Mouse (Mus musculus) lung, postnatal 0 days (tissue): Measurements from ENCODE around the gene Hist1h1a. TPM values are rescaled to one million over a fixed set of nuclear protein-coding genes. Genes with fewer than 3 reads are reported as not detected.

Experiments used
- ATAC-seq: fragments of 200-750 bp; cut with Nextera tagmentation; 2 replicates; pipeline ENCODE4 v1.8.0; 2017; ENCODE audit warnings: moderate library complexity
- DNase-seq: peaks from one replicate; pipeline ENCODE4 v3.0.0-alpha.2; 2016; ENCODE audit warnings: low spot score
- H3K27ac ChIP-seq: fragments of 300-500 bp; sonication (generic); 2 replicates; pipeline ENCODE4 v1.5.1; 2014; ENCODE audit warnings: antibody characterized with exemption, mild to moderate bottlenecking, low read length, mixed read lengths
- H3K27me3 ChIP-seq: fragments of 300-500 bp; sonication (generic); replicated peaks from 2 replicates; pipeline ENCODE4 v1.6.1; 2014; ENCODE audit warnings: low read length, mixed read lengths; ENCODE audit not compliant: insufficient read depth
- H3K36me3 ChIP-seq: fragments of 300-500 bp; sonication (generic); 2 replicates; pipeline ENCODE4 v1.6.1; 2014; ENCODE audit warnings: low read length, mixed read lengths; ENCODE audit not compliant: insufficient read depth
- H3K4me1 ChIP-seq: fragments of 300-500 bp; sonication (generic); 2 replicates; pipeline ENCODE4 v1.6.1; 2014; ENCODE audit warnings: antibody characterized with exemption, low read depth, low read length, mixed read lengths; ENCODE audit not compliant: insufficient read depth
- H3K4me2 ChIP-seq: fragments of 300-500 bp; sonication (generic); replicated peaks from 2 replicates; pipeline ENCODE4 v1.6.1; 2014; ENCODE audit warnings: low read depth, mild to moderate bottlenecking, low read length, moderate library complexity, mixed read lengths
- H3K4me3 ChIP-seq: fragments of 300-500 bp; sonication (generic); 2 replicates; pipeline ENCODE4 v1.5.1; 2014; ENCODE audit warnings: low read depth, low read length
- H3K9ac ChIP-seq: fragments of 300-500 bp; sonication (generic); replicated peaks from 2 replicates; pipeline ENCODE4 v1.6.1; 2014; ENCODE audit warnings: low read depth, mild to moderate bottlenecking
- H3K9me3 ChIP-seq: fragments of 300-500 bp; sonication (generic); 2 replicates; pipeline ENCODE4 v1.6.1; 2016; ENCODE audit warnings: low read length, mixed read lengths
- CTCF ChIP-seq: IDR thresholded peaks from 2 replicates; pipeline ENCODE4 v1.5.1; 2016; ENCODE audit warnings: antibody characterized with exemption, mild to moderate bottlenecking
- EP300 ChIP-seq: IDR thresholded peaks from 2 replicates; pipeline ENCODE4 v1.6.1; 2016; ENCODE audit warnings: antibody characterized with exemption, mild to moderate bottlenecking, control low read depth
- WGBS: fragments of 180-500 bp; shearing (Covaris S2); extraction: QIAGEN DNeasy Blood & Tissue Kit; methylation state at CpG from one replicate; pipeline ENCODE4 v1.1.7; 2014; 5-methylcytosine and 5-hydroxymethylcytosine counted together
- polyA plus RNA-seq: library from polyadenylated mRNA; unstranded; fragments of >200 nt; fragmentation: Nextera tagmentation; extraction: Ambion mirVana; gene quantifications from 2 replicates; pipeline ENCODE4 v1.2.1, GENCODE M21; 2015

Hist1h1a gene
- polyA plus RNA-seq, 1 experiment from 2014 or later = 0.33 TPM

DNA sequence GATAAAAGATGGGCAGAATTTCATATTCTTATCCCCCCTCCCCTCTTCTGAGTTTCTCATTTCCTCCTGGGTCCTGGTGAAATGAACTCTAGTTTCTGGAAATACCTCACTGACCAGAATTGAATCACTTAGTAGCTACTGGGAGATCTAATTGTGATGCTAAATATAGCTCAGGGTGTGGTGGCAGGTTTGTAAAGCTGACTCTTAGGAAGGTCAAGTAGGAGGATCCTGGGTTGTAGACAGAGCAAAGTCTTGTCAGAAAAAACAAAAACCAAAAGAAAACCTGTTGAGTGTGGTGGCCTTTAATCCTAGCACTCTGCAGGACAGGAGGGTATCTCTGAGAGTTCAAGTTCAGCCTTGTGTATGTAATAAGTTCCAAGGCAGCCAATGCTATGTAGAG lies 21.5 kb upstream of the Hist1h1a start:
- Histone ChIP-seq H3K4me2 (no peak overlapping the region), H3K9ac (no peak overlapping the region), H3K27me3 (no peaks in the 10 kb centered on the region), H3K4me3 (no peak overlapping the region), H3K9me3 (no peaks in the 10 kb centered on the region), H3K27ac (no peak overlapping the region), H3K36me3 (no peaks in the 10 kb centered on the region), H3K4me1 (no peaks in the 10 kb centered on the region)
- no peak for ATAC-seq
- DNase-seq = no peak
- TF ChIP-seq CTCF = no peak
- TF ChIP-seq EP300 = no peak

DNA sequence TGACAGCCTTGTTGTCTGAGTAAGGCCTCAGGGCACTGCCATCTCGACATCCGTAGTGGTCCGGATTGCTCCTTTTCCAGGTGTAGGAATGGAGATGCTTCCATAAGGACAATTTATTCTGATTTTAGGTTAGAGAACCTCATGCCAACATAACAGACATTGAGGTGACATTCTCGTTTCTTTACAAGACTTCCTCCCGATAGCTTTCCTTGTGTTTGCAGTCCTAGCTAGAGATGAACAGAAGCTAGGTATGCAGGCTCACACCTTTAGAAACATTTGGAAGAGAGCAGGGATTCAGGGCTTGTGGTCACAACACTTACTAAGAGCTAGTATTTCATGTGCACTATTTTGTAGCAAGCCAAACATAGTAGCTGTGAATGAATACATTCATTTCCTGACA lies 20.3 kb upstream of the Hist1h1a start:
- H3K4me2 ChIP-seq = no peak overlapping the region
- H3K9me3 ChIP-seq = no peaks in the 10 kb centered on the region
- TF ChIP-seq EP300 (no peak), CTCF (no peak)
- WGBS = 84% methylated on average over 5 of the region's 5 CpGs
- DNase-seq (no peak), ATAC-seq (no peak)
- H3K27me3 ChIP-seq = no peaks in the 10 kb centered on the region
- no peaks in the 10 kb centered on the region for H3K36me3 ChIP-seq
- no peak overlapping the region for H3K4me3 ChIP-seq
- no peak overlapping the region for H3K27ac ChIP-seq
- H3K4me1 ChIP-seq = no peaks in the 10 kb centered on the region; the same call in 1 of the 2 replicates
- H3K9ac ChIP-seq = no peak overlapping the region

DNA sequence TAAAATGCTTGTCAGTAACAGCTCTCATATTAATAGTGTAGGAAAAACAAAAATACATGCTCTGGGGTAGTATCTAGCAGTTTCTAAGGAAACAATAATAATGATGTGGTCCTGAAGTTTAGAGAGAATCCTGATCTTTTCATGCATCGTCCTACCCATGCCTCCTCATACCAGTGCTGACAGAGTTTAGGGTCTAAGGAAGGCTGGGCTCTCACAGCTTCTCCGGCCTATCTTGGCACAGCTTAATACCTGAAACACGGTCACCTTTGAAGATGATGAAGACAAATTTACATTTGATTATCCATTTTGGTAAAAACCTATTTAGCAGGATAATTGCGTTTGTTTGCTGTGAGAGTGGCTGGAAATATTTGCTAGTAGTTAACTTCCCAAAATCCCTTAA lies 19.5 kb upstream of the Hist1h1a start:
- Histone ChIP-seq H3K27ac (no peak overlapping the region), H3K4me3 (no peak overlapping the region), H3K4me2 (no peak overlapping the region), H3K36me3 (no peaks in the 10 kb centered on the region), H3K4me1 (no peaks in the 10 kb centered on the region; the same call in 1 of the 2 replicates), H3K27me3 (no peaks in the 10 kb centered on the region), H3K9me3 (no peaks in the 10 kb centered on the region), H3K9ac (no peak overlapping the region)
- DNase-seq (no peak), ATAC-seq (no peak)
- WGBS = 24% methylated on average over 4 of the region's 4 CpGs
- TF ChIP-seq EP300 (no peak), CTCF (no peak)

DNA sequence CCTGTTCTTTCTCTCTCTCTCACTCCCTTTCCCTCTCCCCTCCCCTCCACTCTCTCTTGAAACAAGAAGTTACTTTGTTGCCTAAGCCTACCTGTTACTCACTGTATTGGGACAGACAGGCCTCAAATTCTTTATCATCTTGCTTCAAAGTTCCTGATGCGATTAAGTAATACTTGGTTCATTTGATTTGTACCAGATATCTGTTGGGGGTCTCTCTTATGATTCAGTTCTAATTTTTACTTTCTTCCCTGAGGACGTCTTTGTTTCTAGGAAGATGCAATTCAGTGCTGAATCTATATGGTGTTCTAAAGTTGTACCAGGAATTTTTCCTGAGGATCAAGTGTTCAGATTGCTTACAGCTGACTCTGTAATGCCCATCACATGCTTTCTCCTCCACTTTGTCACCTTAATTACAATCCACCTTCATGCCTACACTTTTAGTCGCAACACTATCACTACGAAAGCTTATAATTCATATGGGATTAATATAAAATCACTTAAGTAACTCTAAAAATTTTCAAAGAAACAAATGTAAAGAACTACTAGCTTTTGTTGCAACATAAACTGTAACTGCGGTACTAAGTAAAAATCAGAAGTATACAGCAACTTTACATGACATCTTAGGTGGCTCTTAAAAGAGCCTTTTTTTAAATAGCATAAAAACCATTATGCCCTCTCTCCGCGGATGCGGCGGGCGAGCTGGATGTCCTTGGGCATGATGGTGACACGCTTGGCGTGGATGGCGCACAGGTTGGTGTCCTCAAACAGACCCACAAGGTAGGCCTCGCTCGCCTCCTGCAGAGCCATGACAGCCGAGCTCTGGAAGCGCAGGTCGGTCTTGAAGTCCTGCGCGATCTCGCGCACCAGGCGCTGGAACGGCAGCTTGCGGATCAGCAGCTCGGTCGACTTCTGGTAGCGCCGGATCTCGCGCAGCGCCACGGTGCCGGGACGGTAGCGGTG lies 18.8 kb upstream of the Hist1h1a start:
- no peak for DNase-seq
- H3K4me1 ChIP-seq = no peaks in the 10 kb centered on the region; the same call in 1 of the 2 replicates
- 1% methylated on average over 16 of the region's 36 CpGs for WGBS
- H3K9me3 ChIP-seq = no peaks in the 10 kb centered on the region
- H3K27me3 ChIP-seq = no peaks in the 10 kb centered on the region
- peak overlapping the region; percentile 55 for H3K4me2 ChIP-seq
- peak overlapping the region; percentile 12; the same call in 1 of the 2 replicates for H3K4me3 ChIP-seq
- TF ChIP-seq EP300 (no peak), CTCF (no peak)
- no peak overlapping the region for H3K27ac ChIP-seq
- H3K9ac ChIP-seq = no peak overlapping the region
- H3K36me3 ChIP-seq = no peaks in the 10 kb centered on the region
- ATAC-seq = no peak

DNA sequence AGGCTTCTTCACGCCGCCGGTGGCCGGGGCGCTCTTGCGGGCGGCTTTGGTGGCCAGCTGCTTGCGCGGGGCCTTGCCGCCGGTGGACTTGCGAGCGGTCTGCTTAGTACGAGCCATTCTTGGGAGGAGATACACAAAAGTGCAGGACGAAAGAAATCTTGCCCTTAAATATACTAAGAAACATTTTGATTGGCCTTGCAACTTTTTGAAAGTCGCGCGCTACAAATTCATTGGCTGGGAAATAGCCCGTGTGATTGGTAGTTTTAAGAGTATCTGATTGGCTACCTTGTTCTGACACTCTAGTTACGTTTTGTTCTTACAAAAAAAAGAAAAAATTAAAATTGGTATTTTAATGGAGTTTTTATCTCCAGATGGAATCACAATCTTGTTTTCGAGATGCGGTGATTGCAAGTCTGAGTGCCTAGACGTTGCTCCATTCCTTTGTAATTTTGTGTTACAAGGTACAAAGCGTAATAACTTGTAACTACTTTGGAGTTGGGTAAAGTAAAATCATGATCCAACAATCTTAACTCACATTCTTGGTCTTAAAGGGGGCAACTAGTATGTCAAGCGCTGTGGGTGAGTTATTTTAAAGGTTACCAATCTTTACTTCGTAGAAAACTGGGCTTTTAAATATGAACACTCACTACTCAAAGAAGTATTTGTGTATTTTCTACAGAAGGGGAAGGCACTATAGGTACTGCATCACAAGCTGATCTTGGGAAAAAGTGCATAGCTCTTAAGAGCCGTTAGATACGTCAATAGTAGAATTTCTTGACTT lies 17.9 kb upstream of the Hist1h1a start, which contains the start of gene Hist1h3c:
TSS of gene Hist1h3c (minus strand) at position 222 of the 781 bp plus-strand sequence.
- H3K9me3 ChIP-seq = no peaks in the 10 kb centered on the region
- under 1% methylated on average over 22 of the region's 28 CpGs for WGBS
- peak within 1 kb of the TSS; percentile 55 for H3K4me2 ChIP-seq
- no peaks in the 10 kb centered on the region; the same call in 1 of the 2 replicates for H3K4me1 ChIP-seq
- H3K27me3 ChIP-seq = no peaks in the 10 kb centered on the region
- no peak within 1 kb of the TSS for H3K9ac ChIP-seq
- H3K36me3 ChIP-seq = no peaks in the 10 kb centered on the region
- ATAC-seq = peak; percentile 59
- peak within 1 kb of the TSS; percentile 20 for H3K4me3 ChIP-seq
- TF ChIP-seq EP300 (peak; percentile 32; the same call in 1 of the 2 replicates), CTCF (no peak)
- peak within 1 kb of the TSS; percentile 91 for H3K27ac ChIP-seq
- peak; percentile 97 for DNase-seq
